Comparison of ENCODE assay signal across 8 mouse cellular contexts in genomic region chr7:120982968-120983367, GRCm38 (mm10). TPM values are rescaled to one million over a fixed set of nuclear protein-coding genes. Genes with fewer than 3 reads are reported as not detected.
A peak's percentile ranks its signal among the peaks of the same experiment; 100 is the strongest.
DNase-seq lines count a peak whose midpoint lies in the region; ATAC-seq and TF ChIP-seq lines count a peak whose summit lies in the region.

No protein-coding gene starts in this region.

- H3K9me3 ChIP-seq in intestine, postnatal 0 days (ENCODE audit: control insufficient read depth), result no peaks in the 10 kb centered on the region
- H3K9me3 ChIP-seq in neural tube, embryonic 12.5 days, result no peaks in the 10 kb centered on the region

- no peaks in the 10 kb centered on the region for H3K4me1 ChIP-seq in cortical plate, adult 2 months (ENCODE audit: control insufficient read depth, insufficient read depth, low read length)
- H3K4me1 ChIP-seq in intestine, postnatal 0 days (replicated peaks; ENCODE audit: control insufficient read depth, insufficient read depth, low read length), result peaks cover 5% of the 10 kb centered on the region; the same call in 1 of the 2 replicates
- peaks cover 8% of the 10 kb centered on the region for H3K4me1 ChIP-seq in neural tube, embryonic 12.5 days

- no peaks in the 10 kb centered on the region for H3K27me3 ChIP-seq in intestine, postnatal 0 days (replicated peaks; ENCODE audit: control insufficient read depth, insufficient read depth, low read length)
- H3K27me3 ChIP-seq in neural tube, embryonic 12.5 days (replicated peaks), result no peaks in the 10 kb centered on the region

- peak overlapping the region; percentile 70 for H3K27ac ChIP-seq in layer of hippocampus, adult 2 months
- H3K27ac ChIP-seq in cortical plate, adult 2 months (ENCODE audit: insufficient read depth, low read length), result no peak overlapping the region
- H3K27ac ChIP-seq in intestine, postnatal 0 days (ENCODE audit: low read depth, low read length), result peak overlapping the region; percentile 90
- no peak overlapping the region for H3K27ac ChIP-seq in neural tube, embryonic 12.5 days

- intact Hi-C loops in left cerebral cortex, postnatal 10 days (cut with DNase I), result no loop called here

- peak overlapping the region; percentile 85 for H3K9ac ChIP-seq in intestine, postnatal 0 days (ENCODE audit: low read depth, low read length)
- peak overlapping the region; percentile 69 for H3K9ac ChIP-seq in neural tube, embryonic 12.5 days

- no peak for ATAC-seq in intestine, postnatal 0 days
- ATAC-seq in neural tube, embryonic 12.5 days (ENCODE audit: low FRiP score, low read depth), result peak; percentile 8; the same call in 1 of the 2 replicates

- 12% methylated on average over 7 of the region's 7 CpGs for WGBS in intestine, postnatal 0 days
- WGBS in neural tube, embryonic 12.5 days, result 15% methylated on average over 7 of the region's 7 CpGs

- no peak for TF ChIP-seq POLR2A in cortical plate, adult 2 months (IDR thresholded peaks at IDR 0.05; ENCODE audit: extremely low read depth, insufficient read depth, low read length)

- no peak for DNase-seq in layer of hippocampus, adult 2 months (ENCODE audit: low spot score in 2 of 2)
- no peak for DNase-seq in layer of hippocampus, postnatal 10 days (ENCODE audit: low spot score in 2 of 2)
- no peak for DNase-seq in cerebellum, adult 9-11 months
- DNase-seq in left cerebral cortex, postnatal 10 days (ENCODE audit: extremely low spot score in 1 of 2, low spot score in 2 of 2), result no peak
- no peak for DNase-seq in layer of hippocampus, postnatal 25 days (ENCODE audit: extremely low spot score in 1 of 2, low spot score in 1 of 2)

- H3K36me3 ChIP-seq in intestine, postnatal 0 days (ENCODE audit: control insufficient read depth, insufficient read depth), result no peaks in the 10 kb centered on the region
- H3K36me3 ChIP-seq in neural tube, embryonic 12.5 days, result no peaks in the 10 kb centered on the region

- peak overlapping the region; percentile 78 for H3K4me2 ChIP-seq in intestine, postnatal 0 days (replicated peaks; ENCODE audit: low read depth)
- peak overlapping the region; percentile 67 for H3K4me2 ChIP-seq in neural tube, embryonic 12.5 days (replicated peaks)

- TF ChIP-seq CTCF in layer of hippocampus, adult 2 months (conservative IDR thresholded peaks at IDR 0.05), result no peak
- no peak for TF ChIP-seq CTCF in cortical plate, adult 2 months (IDR thresholded peaks at IDR 0.05; ENCODE audit: extremely low read depth, insufficient read depth, low read length)
- TF ChIP-seq CTCF in intestine, postnatal 0 days (IDR thresholded peaks at IDR 0.05; ENCODE audit: low read depth), result no peak

- H3K4me3 ChIP-seq in layer of hippocampus, adult 2 months, result peak overlapping the region; percentile 67; the same call in 1 of the 2 replicates
- peak overlapping the region; percentile 57; the same call in 1 of the 2 replicates for H3K4me3 ChIP-seq in cortical plate, adult 2 months (ENCODE audit: insufficient read depth, low read length)
- peak overlapping the region; percentile 95 for H3K4me3 ChIP-seq in intestine, postnatal 0 days (ENCODE audit: low read depth, low read length)
- peak overlapping the region; percentile 92 for H3K4me3 ChIP-seq in neural tube, embryonic 12.5 days

RNA-seq across cellular contexts. Expression of gene Mfsd13b, which starts 0.7 kb away (rescaled TPM):
- total RNA-seq in layer of hippocampus, adult 2 months (2021), result 1 to 10 TPM; 1.2 to 1.8 TPM
- total RNA-seq in layer of hippocampus, postnatal 10 days (2021), result under 1 TPM; 0.27 to 0.40 TPM
- polyA plus RNA-seq in cortical plate, adult 2 months (2012; rRNA removed), result 0.40 TPM in 2 replicates
- 1.4 and 1.5 TPM in 2 replicates for polyA plus RNA-seq in intestine, postnatal 0 days (2015; fragmentation: Nextera tagmentation; extraction: Ambion mirVana)
- 0.20 TPM in 1 of 2 replicates, not detected in the other for polyA plus RNA-seq in neural tube, embryonic 12.5 days (2016; fragmentation: Nextera tagmentation; extraction: Ambion mirVana)
- total RNA-seq in left cerebral cortex, postnatal 10 days (2021), result under 1 TPM in 1 of 2 experiments, not detected in 1; 0.21 TPM
- 1 to 10 TPM in 1 of 2 experiments, under 1 TPM in 1; 0.68 to 1.1 TPM for total RNA-seq in layer of hippocampus, postnatal 25 days (2021)

RNA-seq across cellular contexts. Expression of gene Cdr2, which starts 0.9 kb away (rescaled TPM):
- total RNA-seq in layer of hippocampus, adult 2 months (2021), result 1 to 10 TPM; 3.6 to 4.4 TPM
- 1 to 10 TPM; 3.1 to 3.9 TPM for total RNA-seq in layer of hippocampus, postnatal 10 days (2021)
- polyA plus RNA-seq in cortical plate, adult 2 months (2012; rRNA removed), result 14.6 and 17.5 TPM in 2 replicates
- 119 and 124 TPM in 2 replicates for polyA plus RNA-seq in intestine, postnatal 0 days (2015; fragmentation: Nextera tagmentation; extraction: Ambion mirVana)
- polyA plus RNA-seq in neural tube, embryonic 12.5 days (2016; fragmentation: Nextera tagmentation; extraction: Ambion mirVana), result 17.0 and 18.8 TPM in 2 replicates
- total RNA-seq in left cerebral cortex, postnatal 10 days (2021), result 1 to 10 TPM; 4.8 to 5.5 TPM
- 1 to 10 TPM; 2.9 to 4.5 TPM for total RNA-seq in layer of hippocampus, postnatal 25 days (2021)

RNA-seq across cellular contexts. Expression of gene Mettl9, which starts 51.3 kb away (rescaled TPM):
- total RNA-seq in layer of hippocampus, adult 2 months (2021), result 10 to 100 TPM; 77.3 to 82.7 TPM
- 10 to 100 TPM; 77.6 to 81.2 TPM for total RNA-seq in layer of hippocampus, postnatal 10 days (2021)
- 53.1 and 55.7 TPM in 2 replicates for polyA plus RNA-seq in cortical plate, adult 2 months (2012; rRNA removed)
- 85.4 and 89.4 TPM in 2 replicates for polyA plus RNA-seq in intestine, postnatal 0 days (2015; fragmentation: Nextera tagmentation; extraction: Ambion mirVana)
- 219 and 227 TPM in 2 replicates for polyA plus RNA-seq in neural tube, embryonic 12.5 days (2016; fragmentation: Nextera tagmentation; extraction: Ambion mirVana)
- total RNA-seq in left cerebral cortex, postnatal 10 days (2021), result 10 to 100 TPM; 85.4 to 96.1 TPM
- total RNA-seq in layer of hippocampus, postnatal 25 days (2021), result 10 to 100 TPM; 77.1 to 81.2 TPM

Comparison
In these comparisons a context has a peak if more than half of its experiments do, and no peak if none do; other contexts are left out.
1. H3K27ac ChIP-seq: peak in layer of hippocampus, adult 2 months (single experiment) and intestine, postnatal 0 days (single experiment); none in cortical plate, adult 2 months (single experiment) and neural tube, embryonic 12.5 days (single experiment).
2. Peak in every context shown above with its lines, with median percentiles within 50 percentile points of each other: H3K4me3 ChIP-seq.